Mouse (Mus musculus) forebrain, postnatal 0 days (tissue): ENCODE measurements around the gene Magi3. TPM values are rescaled to one million over a fixed set of nuclear protein-coding genes. Genes with fewer than 3 reads are reported as not detected.
A peak's percentile ranks its signal among the peaks of the same experiment; 100 is the strongest.

Source experiments
- ATAC-seq: fragments of 200-750 bp; cut with Nextera tagmentation; 2 replicates; pipeline ENCODE4 v1.8.0; 2017; ENCODE audit warnings: mild to moderate bottlenecking, moderate library complexity
- DNase-seq: peaks from one replicate; pipeline ENCODE4 v3.0.0-alpha.2; 2015
- H3K27ac ChIP-seq: fragments of 300-500 bp; sonication (generic); 2 replicates; pipeline ENCODE4 v1.5.1; 2014; ENCODE audit warnings: low read depth, mild to moderate bottlenecking, antibody characterized with exemption, low read length, moderate library complexity, mixed read lengths
- H3K27me3 ChIP-seq: fragments of 300-500 bp; sonication (generic); 2 replicates; pipeline ENCODE4 v1.6.1; 2014; ENCODE audit warnings: mild to moderate bottlenecking, low read length, mixed read lengths; ENCODE audit not compliant: insufficient read depth
- H3K36me3 ChIP-seq: fragments of 300-500 bp; sonication (generic); 2 replicates; pipeline ENCODE4 v1.6.1; 2014; ENCODE audit warnings: mild to moderate bottlenecking, moderate library complexity; ENCODE audit not compliant: insufficient read depth
- H3K4me1 ChIP-seq: fragments of 300-500 bp; sonication (generic); 2 replicates; pipeline ENCODE4 v1.6.1; 2014; ENCODE audit warnings: antibody characterized with exemption; ENCODE audit not compliant: insufficient read depth
- H3K4me2 ChIP-seq: fragments of 300-500 bp; sonication (generic); 2 replicates; pipeline ENCODE4 v1.6.1; 2014; ENCODE audit warnings: low read depth, mild to moderate bottlenecking, moderate library complexity
- H3K4me3 ChIP-seq: fragments of 300-500 bp; sonication (generic); 2 replicates; pipeline ENCODE4 v1.5.1; 2014; ENCODE audit warnings: low read depth, low read length, mixed read lengths
- H3K9ac ChIP-seq: fragments of 300-500 bp; sonication (generic); 2 replicates; pipeline ENCODE4 v1.6.1; 2014; ENCODE audit warnings: mild to moderate bottlenecking
- H3K9me3 ChIP-seq: fragments of 300-500 bp; sonication (generic); 2 replicates; pipeline ENCODE4 v1.6.1; 2016; ENCODE audit warnings: low read length
- CTCF ChIP-seq: sonication (generic); IDR thresholded peaks from 2 replicates; pipeline ENCODE4 v1.5.1; 2016; ENCODE audit warnings: antibody characterized with exemption, control low read depth, low read depth
- WGBS: fragments of 180-500 bp; shearing (Covaris S2); extraction: QIAGEN DNeasy Blood & Tissue Kit; methylation state at CpG from one replicate; pipeline ENCODE4 v1.1.7; 2014; 5-methylcytosine and 5-hydroxymethylcytosine counted together
- polyA plus RNA-seq: library from polyadenylated mRNA; unstranded; fragments of >200 nt; fragmentation: Nextera tagmentation; extraction: Ambion mirVana; gene quantifications from 2 replicates; pipeline ENCODE4 v1.2.1, GENCODE M21; 2015
- total RNA-seq: library from RNA; depleted of rRNA; stranded (reverse); fragments of >200 nt; gene quantifications from 2 replicates; pipeline ENCODE4 v1.2.3, GENCODE M21; 2014

Magi3 gene
- total and polyA plus RNA-seq, 2 experiments from 2014 or later: 3.1 to 24.5 TPM

DNA sequence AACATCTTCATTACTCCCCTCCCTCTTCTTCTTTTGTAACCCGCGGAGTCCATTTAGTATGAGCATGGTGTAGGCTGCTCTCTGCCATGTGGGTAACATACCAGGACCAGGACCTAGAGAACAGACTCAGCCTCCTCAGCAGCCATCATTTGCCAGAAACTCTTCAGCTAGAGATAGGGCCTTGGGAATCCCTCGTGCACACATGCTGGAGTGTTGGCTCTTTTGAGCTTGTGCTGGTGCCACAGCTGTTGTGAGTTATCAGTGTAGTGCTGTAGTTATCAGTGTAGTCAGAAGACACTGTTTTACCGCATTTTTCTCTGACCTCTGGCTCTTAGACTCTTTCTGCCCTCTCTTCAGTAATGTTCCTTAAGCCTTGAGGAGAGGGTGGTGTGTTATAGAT, 230.8 kb downstream of the Magi3 start:
- peaks cover 59% of the 10 kb centered on the region for H3K36me3 ChIP-seq

GRCm38 (mm10) chr3:103987831-103988432, 232.2 kb downstream of the Magi3 start:
- peaks cover 60% of the 10 kb centered on the region for H3K36me3 ChIP-seq
- H3K9ac ChIP-seq: no peak overlapping the region
- H3K4me2 ChIP-seq: no peak overlapping the region
- TF ChIP-seq CTCF: no peak
- 53% methylated on average over 5 of the region's 5 CpGs for WGBS
- no peak overlapping the region for H3K27ac ChIP-seq
- H3K4me1 ChIP-seq: no peaks in the 10 kb centered on the region
- no peaks in the 10 kb centered on the region for H3K9me3 ChIP-seq
- ATAC-seq (no peak), DNase-seq (no peak)
- H3K27me3 ChIP-seq: no peaks in the 10 kb centered on the region
- no peak overlapping the region for H3K4me3 ChIP-seq

More for the DNA sequence above, 230.8 kb downstream of the Magi3 start:
- 93% methylated on average over 4 of the region's 4 CpGs for WGBS
- TF ChIP-seq CTCF: no peak
- Histone ChIP-seq H3K9ac (no peak overlapping the region), H3K27ac (no peak overlapping the region), H3K4me1 (no peaks in the 10 kb centered on the region), H3K4me3 (no peak overlapping the region), H3K9me3 (no peaks in the 10 kb centered on the region), H3K4me2 (no peak overlapping the region), H3K27me3 (no peaks in the 10 kb centered on the region)
- ATAC-seq (no peak), DNase-seq (no peak)

- H3K9ac ChIP-seq: no peak overlapping the region
- no peaks in the 10 kb centered on the region for H3K27me3 ChIP-seq
- H3K4me1 ChIP-seq: no peaks in the 10 kb centered on the region
- no peak for DNase-seq
- H3K36me3 ChIP-seq: peaks cover 53% of the 10 kb centered on the region
- H3K9me3 ChIP-seq: no peaks in the 10 kb centered on the region
- no peak for TF ChIP-seq CTCF
- H3K27ac ChIP-seq: no peak overlapping the region
- no peak overlapping the region for H3K4me2 ChIP-seq
- no peak overlapping the region for H3K4me3 ChIP-seq
- ATAC-seq: no peak
- 96% methylated on average over 2 of the region's 2 CpGs for WGBS
These were observed 235.0 kb downstream of the Magi3 start for GRCm38 (mm10) chr3:103985194-103985593.

DNA sequence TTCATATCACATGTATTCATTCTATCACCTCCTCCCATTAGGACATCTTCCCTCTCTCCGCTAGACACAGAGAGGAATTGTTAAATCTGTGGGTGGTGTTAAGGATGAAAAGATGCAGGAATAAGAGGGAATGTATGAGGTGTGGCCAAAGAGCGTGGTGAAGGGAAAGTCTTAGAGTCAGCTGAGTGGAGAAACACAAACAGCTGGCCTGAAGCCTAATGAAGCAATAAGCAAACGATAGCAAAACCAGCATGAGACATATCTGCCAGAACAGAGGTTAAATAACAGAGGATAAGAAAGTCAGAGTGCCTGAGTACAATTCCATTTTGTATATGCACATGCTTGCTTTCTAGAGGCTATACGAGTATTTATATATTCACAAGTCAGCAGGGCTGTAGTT, 235.6 kb downstream of the Magi3 start:
- H3K4me3 ChIP-seq: no peak overlapping the region
- no peaks in the 10 kb centered on the region for H3K4me1 ChIP-seq
- 62% methylated on average over 4 of the region's 4 CpGs for WGBS
- H3K4me2 ChIP-seq: no peak overlapping the region
- no peak overlapping the region for H3K27ac ChIP-seq
- ATAC-seq (no peak), DNase-seq (no peak)
- no peaks in the 10 kb centered on the region for H3K9me3 ChIP-seq
- no peak overlapping the region for H3K9ac ChIP-seq
- no peaks in the 10 kb centered on the region for H3K27me3 ChIP-seq
- H3K36me3 ChIP-seq: peaks cover 52% of the 10 kb centered on the region
- no peak for TF ChIP-seq CTCF

GRCm38 (mm10) chr3:103971157-103971556, 249.0 kb downstream of the Magi3 start:
- no peak for TF ChIP-seq CTCF
- Histone ChIP-seq H3K4me1 (peaks cover 8% of the 10 kb centered on the region; the same call in 1 of the 2 replicates), H3K9ac (no peak overlapping the region), H3K4me3 (no peak overlapping the region), H3K4me2 (no peak overlapping the region), H3K27ac (no peak overlapping the region), H3K9me3 (no peaks in the 10 kb centered on the region), H3K27me3 (no peaks in the 10 kb centered on the region), H3K36me3 (peaks cover 12% of the 10 kb centered on the region; the same call in 1 of the 2 replicates)
- ATAC-seq (no peak), DNase-seq (no peak)
- 95% methylated on average over 2 of the region's 2 CpGs for WGBS

DNA sequence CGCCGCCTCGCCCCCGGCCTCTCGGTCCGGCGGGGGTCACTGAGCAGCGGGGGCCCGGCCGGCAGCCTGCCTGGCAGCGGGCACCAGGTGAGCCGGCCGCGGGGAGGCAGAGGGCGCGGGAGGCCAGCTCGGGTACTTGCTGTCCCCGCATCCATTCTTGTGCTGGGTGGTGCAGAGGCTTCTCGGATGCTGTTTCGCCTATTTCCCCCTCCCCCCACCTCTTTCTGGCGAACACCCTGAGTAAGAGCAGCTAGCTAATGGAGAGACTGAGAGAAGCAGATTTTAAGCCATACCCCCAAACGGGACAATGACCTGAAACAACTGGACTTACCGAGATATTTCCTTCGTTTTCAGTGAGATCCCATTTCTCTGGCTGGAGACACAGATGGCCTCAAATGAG, 251.5 kb downstream of the Magi3 start:
- peak overlapping the region; percentile 80 for H3K4me2 ChIP-seq
- DNase-seq (peak; percentile 68), ATAC-seq (peak; percentile 74)
- peak overlapping the region; percentile 91 for H3K9ac ChIP-seq
- WGBS: under 1% methylated on average over 23 of the region's 24 CpGs
- peaks cover 8% of the 10 kb centered on the region; the same call in 1 of the 2 replicates for H3K4me1 ChIP-seq
- H3K27me3 ChIP-seq: no peaks in the 10 kb centered on the region
- H3K27ac ChIP-seq: peak overlapping the region; percentile 96
- H3K4me3 ChIP-seq: peak overlapping the region; percentile 91
- TF ChIP-seq CTCF: no peak
- H3K9me3 ChIP-seq: no peaks in the 10 kb centered on the region
- H3K36me3 ChIP-seq: peaks cover 12% of the 10 kb centered on the region; the same call in 1 of the 2 replicates

- DNase-seq: peak; percentile 90
- WGBS: under 1% methylated on average over 70 of the region's 70 CpGs
- H3K27me3 ChIP-seq: no peaks in the 10 kb centered on the region
These were observed 252.1 kb downstream of the Magi3 start, which contains the start of gene Phtf1 for GRCm38 (mm10) chr3:103967861-103968691. Phtf1 (plus strand) TSS chr3:103968110.

More at GRCm38 (mm10) chr3:103967861-103968691, 252.1 kb downstream of the Magi3 start, which contains the start of gene Phtf1:
- Histone ChIP-seq H3K9me3 (no peaks in the 10 kb centered on the region), H3K4me1 (peaks cover 8% of the 10 kb centered on the region; the same call in 1 of the 2 replicates), H3K4me2 (peak within 1 kb of the TSS; percentile 80), H3K4me3 (peak within 1 kb of the TSS; percentile 91), H3K27ac (peak within 1 kb of the TSS; percentile 96), H3K9ac (peak within 1 kb of the TSS; percentile 91), H3K36me3 (peaks cover 12% of the 10 kb centered on the region; the same call in 1 of the 2 replicates)
- TF ChIP-seq CTCF: no peak
- peak; percentile 93 for ATAC-seq
